In the genomic region with DNA sequence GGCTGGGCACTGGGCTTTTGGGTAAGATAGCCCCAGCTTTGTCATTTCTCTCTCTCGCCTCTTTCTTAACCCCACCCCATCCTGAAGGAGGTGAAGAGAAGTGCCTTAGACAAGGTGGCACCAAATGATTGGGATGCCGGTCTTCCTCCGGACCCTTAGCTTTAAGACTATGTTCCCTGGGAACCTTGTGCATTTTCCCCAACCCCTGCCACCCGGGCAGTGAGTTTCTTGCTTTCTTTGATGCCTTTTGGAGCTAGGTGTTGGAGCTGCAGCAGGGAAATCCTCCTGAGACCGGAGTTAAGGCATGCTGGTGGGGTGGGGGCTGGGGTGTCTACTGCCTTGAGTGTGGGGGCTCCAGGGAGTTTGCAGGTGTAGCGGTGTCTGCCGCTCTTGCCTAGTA, we compare ENCODE assay signal across 9 mouse cellular contexts. TPM values are rescaled to one million over a fixed set of nuclear protein-coding genes. Genes with fewer than 3 reads are reported as not detected.
A peak's percentile ranks its signal among the peaks of the same experiment; 100 is the strongest.
DNase-seq lines count a peak whose midpoint lies in the region; ATAC-seq and TF ChIP-seq lines count a peak whose summit lies in the region.
"Had no signal": no experiment of that assay in that cellular context is flagged by ENCODE, and none has a peak within 500 bp of the region (broad histone marks: within the 10 kb centered on the region; RNA-seq: fewer than 3 reads in every experiment).

No protein-coding gene starts in this region.

- no peak for TF ChIP-seq EP300 in liver, embryonic 14.5 days (IDR thresholded peaks at IDR 0.05; ENCODE audit: low read depth)

- ATAC-seq in liver, embryonic 14.5 days (ENCODE audit: insufficient read depth): no peak

- WGBS in heart, embryonic 10.5 days: 4% methylated on average over 7 of the region's 7 CpGs
- 11% methylated on average over 7 of the region's 7 CpGs for WGBS in liver, embryonic 14.5 days (ENCODE audit: insufficient replicate concordance)

- intact Hi-C loops in heart, postnatal 14 days (cut with DNase I): no loop called here

- H3K9ac ChIP-seq in liver, embryonic 14.5 days (replicated peaks): no peak overlapping the region

- H3K27me3 ChIP-seq in heart, embryonic 10.5 days (ENCODE audit: insufficient read depth, poor library complexity, severe bottlenecking): peaks cover 84% of the 10 kb centered on the region
- H3K27me3 ChIP-seq in liver, embryonic 14.5 days (ENCODE audit: control insufficient read depth, insufficient read depth, low read length): peaks cover 35% of the 10 kb centered on the region

- peak overlapping the region; percentile 43 for H3K4me2 ChIP-seq in liver, embryonic 14.5 days (ENCODE audit: low read depth)

- H3K36me3 ChIP-seq in heart, embryonic 10.5 days: no peaks in the 10 kb centered on the region
- H3K36me3 ChIP-seq in liver, embryonic 14.5 days (replicated peaks; ENCODE audit: control insufficient read depth, insufficient read depth, low read depth): no peaks in the 10 kb centered on the region

- no peak for TF ChIP-seq CTCF in liver, embryonic 14.5 days (IDR thresholded peaks at IDR 0.05; ENCODE audit: low read depth)

- peaks cover 73% of the 10 kb centered on the region for H3K4me1 ChIP-seq in heart, embryonic 10.5 days
- H3K4me1 ChIP-seq in liver, embryonic 14.5 days (replicated peaks; ENCODE audit: control insufficient read depth in 2 of 2, insufficient read depth in 2 of 2, low read length in 1 of 2): peaks cover 0 to 2% of the 10 kb centered on the region in 2 experiments; a peak in 1 of 4 replicates

- peak overlapping the region; percentile 86; the same call in 1 of the 2 replicates for H3K27ac ChIP-seq in heart, embryonic 10.5 days
- no peak overlapping the region for H3K27ac ChIP-seq in liver, embryonic 14.5 days

- no peaks in the 10 kb centered on the region for H3K9me3 ChIP-seq in heart, embryonic 10.5 days
- no peaks in the 10 kb centered on the region for H3K9me3 ChIP-seq in liver, embryonic 14.5 days (ENCODE audit: control insufficient read depth, low read length)

- no peak for DNase-seq in heart, embryonic 10.5 days (ENCODE audit: low spot score)
- DNase-seq in heart, postnatal 14 days: no peak
- DNase-seq in thymus, postnatal 4 days: peak; percentile 45
- DNase-seq in thymus, adult 18-20 months: no peak
- DNase-seq in liver, embryonic 14.5 days (ENCODE audit: low read depth in 3 of 3, low spot score in 3 of 3): no peak
- no peak for DNase-seq in adrenal gland, postnatal 36 days
- DNase-seq in lung, adult 18-20 months: no peak
- DNase-seq in spleen, postnatal 10 days (ENCODE audit: low spot score in 2 of 2): no peak

- H3K4me3 ChIP-seq in heart, embryonic 10.5 days: peak overlapping the region; percentile 69
- H3K4me3 ChIP-seq in liver, embryonic 14.5 days (ENCODE audit: insufficient read depth in 1 of 2, low read depth in 2 of 2, low read length in 2 of 2): peak overlapping the region in 1 of 2 experiments; percentile 23; a peak in 2 of 4 replicates

RNA-seq across cellular contexts. Expression of a gene that starts 0.9 kb away (rescaled TPM):
- 1.9 and 2.7 TPM in 2 replicates for polyA plus RNA-seq in heart, embryonic 10.5 days (2016; fragmentation: Nextera tagmentation; extraction: Ambion mirVana)
- total RNA-seq in heart, postnatal 14 days (2021): 1 to 10 TPM; 1.3 to 1.7 TPM
- 0.03 and 0.06 TPM in 2 replicates for polyA plus RNA-seq in liver, embryonic 14.5 days (2012; rRNA removed)
- polyA plus RNA-seq in liver, embryonic 14.5 days (2014; fragmentation: Nextera tagmentation; extraction: Ambion mirVana): 0.01 TPM in 1 of 2 replicates, not detected in the other
- under 1 TPM; 0.60 to 0.66 TPM for total RNA-seq in adrenal gland, postnatal 36 days (2021)

RNA-seq across cellular contexts. Expression of a gene that starts 21.5 kb away (rescaled TPM):
- 2.3 and 5.3 TPM in 2 replicates for polyA plus RNA-seq in heart, embryonic 10.5 days (2016; fragmentation: Nextera tagmentation; extraction: Ambion mirVana)
- total RNA-seq in heart, postnatal 14 days (2021): 1 to 10 TPM; 1.2 to 1.4 TPM
- polyA plus RNA-seq in liver, embryonic 14.5 days (2012; rRNA removed): 0.13 and 0.15 TPM in 2 replicates
- 0.08 and 0.10 TPM in 2 replicates for polyA plus RNA-seq in liver, embryonic 14.5 days (2014; fragmentation: Nextera tagmentation; extraction: Ambion mirVana)
- total RNA-seq in adrenal gland, postnatal 36 days (2021): 10 to 100 TPM; 10.6 to 15.7 TPM
- polyA plus RNA-seq: C2C12 had no signal

RNA-seq across cellular contexts. Expression of a gene that starts 42.7 kb away (rescaled TPM):
- not detected in 2 replicates for polyA plus RNA-seq in heart, embryonic 10.5 days (2016; fragmentation: Nextera tagmentation; extraction: Ambion mirVana)
- not detected for total RNA-seq in heart, postnatal 14 days (2021)
- 0.04 TPM in 1 of 2 replicates, not detected in the other for polyA plus RNA-seq in liver, embryonic 14.5 days (2012; rRNA removed)
- polyA plus RNA-seq in liver, embryonic 14.5 days (2014; fragmentation: Nextera tagmentation; extraction: Ambion mirVana): 0.11 TPM in 1 of 2 replicates, not detected in the other
- total RNA-seq in adrenal gland, postnatal 36 days (2021): under 1 TPM in 1 of 2 experiments, not detected in 1; 0.36 TPM
- polyA plus RNA-seq: C2C12 had no signal

Comparison
In these comparisons a context has a peak if more than half of its experiments do, and no peak if none do; other contexts are left out.
1. RNA of a gene that starts 21.5 kb away (total RNA-seq): 10.6 to 15.7 TPM in adrenal gland, postnatal 36 days; 1.2 to 1.4 TPM in heart, postnatal 14 days; every median in the first group is over 4 times any median in the second.